Mouse (Mus musculus): ENCODE results near the gene Gpc6. TPM values are rescaled to one million over a fixed set of nuclear protein-coding genes. Genes with fewer than 3 reads are reported as not detected.

Gene Gpc6
- total and polyA plus RNA-seq, 3 experiments = not detected

GRCm38 (mm10) chr14:117666126-117666525, 741.0 kb downstream of the Gpc6 start:
- Histone ChIP-seq H3K27ac (ENCODE audit: insufficient read depth, low read depth) (no peak overlapping the region), H3K27me3 (replicated peaks) (no peaks in the 10 kb centered on the region), H3K4me2 (ENCODE audit: insufficient read depth, low read depth, poor library complexity, severe bottlenecking) (no peak overlapping the region), H3K4me3 (replicated peaks in 1 of 3; ENCODE audit: low read depth in 2 of 3, low read length in 2 of 3, poor library complexity in 1 of 3) (no peak overlapping the region), H3K9me3 (replicated peaks; ENCODE audit: low read length) (no peaks in the 10 kb centered on the region), H3K4me1 (ENCODE audit: control insufficient read depth in 1 of 2, insufficient read depth in 2 of 2) (no peaks in the 10 kb centered on the region), H3K79me2 (replicated peaks; ENCODE audit: control insufficient read depth, extremely low read depth, insufficient read depth, poor library complexity, severe bottlenecking) (no peaks in the 10 kb centered on the region), H3K9ac (ENCODE audit: insufficient read depth, low read depth) (no peak overlapping the region), H3K36me3 (replicated peaks in 1 of 2; ENCODE audit: control insufficient read depth in 1 of 2, insufficient read depth in 1 of 2, low read length in 1 of 2) (no peaks in the 10 kb centered on the region)
- no peak for DNase-seq (ENCODE audit: extremely low read depth)
- TF ChIP-seq SIN3A (IDR thresholded peaks at IDR 0.05; ENCODE audit: low read length) (no peak), JUN (IDR thresholded peaks at IDR 0.05; ENCODE audit: insufficient read depth, low read depth, low read length) (no peak), MAZ (IDR thresholded peaks at IDR 0.05; ENCODE audit: low read depth, low read length) (no peak), HCFC1 (IDR thresholded peaks at IDR 0.05; ENCODE audit: low read depth, low read length) (no peak), MAFK (IDR thresholded peaks at IDR 0.05; ENCODE audit: insufficient replicate concordance, low read length) (no peak), BHLHE40 (IDR thresholded peaks at IDR 0.05; ENCODE audit: low read depth, low read length) (no peak), RCOR1 (conservative IDR thresholded peaks at IDR 0.05; ENCODE audit: low read depth, low read length) (no peak), TBP (conservative IDR thresholded peaks at IDR 0.05; ENCODE audit: low read depth, low read length) (no peak), MAX (IDR thresholded peaks at IDR 0.05; ENCODE audit: low read length) (no peak), JUND (conservative IDR thresholded peaks at IDR 0.05; ENCODE audit: low read depth, low read length) (no peak)
- dilution Hi-C loops (cut with MboI; ENCODE audit: extremely low pct_ligation_motif_present, extremely low pct_unique_long_range_greater_than_20kb, low sequenced_read_pairs) = no loop called here
- in situ Hi-C loops (cut with MboI; ENCODE audit: low pct_ligation_motif_present, low pct_unique_long_range_greater_than_20kb, low sequenced_read_pairs) = no loop called here

DNA sequence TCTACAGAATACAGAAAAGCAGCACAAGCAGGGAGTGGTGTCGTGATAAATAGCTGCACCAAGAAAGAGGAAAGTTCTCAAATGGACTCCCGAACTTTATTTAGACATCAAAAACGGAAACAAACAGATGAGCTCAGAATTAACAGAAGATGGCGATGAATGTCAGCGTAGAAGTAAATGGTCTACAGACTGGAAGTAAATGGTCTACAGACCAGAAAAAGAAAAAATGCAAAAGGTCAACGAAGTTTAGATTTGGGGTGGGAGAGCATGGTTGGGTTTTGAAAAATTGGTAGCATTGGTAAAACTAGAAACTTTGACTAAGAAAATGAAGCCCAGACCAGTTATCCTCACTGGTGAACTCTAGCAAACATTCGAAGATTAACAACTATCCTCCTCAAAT, 748.4 kb downstream of the Gpc6 start:
- Histone ChIP-seq H3K27ac (ENCODE audit: insufficient read depth, low read depth) (no peak overlapping the region), H3K4me1 (ENCODE audit: control insufficient read depth in 1 of 2, insufficient read depth in 2 of 2) (no peaks in the 10 kb centered on the region), H3K27me3 (replicated peaks) (no peaks in the 10 kb centered on the region), H3K9ac (ENCODE audit: insufficient read depth, low read depth) (no peak overlapping the region), H3K79me2 (replicated peaks; ENCODE audit: control insufficient read depth, extremely low read depth, insufficient read depth, poor library complexity, severe bottlenecking) (no peaks in the 10 kb centered on the region), H3K4me2 (ENCODE audit: insufficient read depth, low read depth, poor library complexity, severe bottlenecking) (no peak overlapping the region), H3K4me3 (replicated peaks in 1 of 3; ENCODE audit: low read depth in 2 of 3, low read length in 2 of 3, poor library complexity in 1 of 3) (no peak overlapping the region), H3K9me3 (replicated peaks; ENCODE audit: low read length) (no peaks in the 10 kb centered on the region), H3K36me3 (replicated peaks in 1 of 2; ENCODE audit: control insufficient read depth in 1 of 2, insufficient read depth in 1 of 2, low read length in 1 of 2) (no peaks in the 10 kb centered on the region)
- in situ Hi-C loops (cut with MboI; ENCODE audit: low pct_ligation_motif_present, low pct_unique_long_range_greater_than_20kb, low sequenced_read_pairs) (no loop called here), dilution Hi-C loops (cut with MboI; ENCODE audit: extremely low pct_ligation_motif_present, extremely low pct_unique_long_range_greater_than_20kb, low sequenced_read_pairs) (no loop called here)
- no peak for DNase-seq (ENCODE audit: extremely low read depth)
- TF ChIP-seq PAX5 (IDR thresholded peaks at IDR 0.05; ENCODE audit: low read length) (no peak), MEF2A (IDR thresholded peaks at IDR 0.05; ENCODE audit: borderline replicate concordance, low read depth, low read length) (no peak), CTCF (conservative IDR thresholded peaks at IDR 0.05 in 1 of 2, IDR thresholded peaks at IDR 0.05 in 1 of 2; ENCODE audit: low read depth in 2 of 2, low read length in 2 of 2) (0 out of 4 replicates have a peak, but pooled peaks of 1 of the 2 experiments have one; percentile 12), POLR2AphosphoS2 (IDR thresholded peaks at IDR 0.05; ENCODE audit: low read depth, low read length) (no peak), POLR2A (IDR thresholded peaks at IDR 0.05; ENCODE audit: low read depth, low read length) (no peak)

- no peak for DNase-seq (ENCODE audit: extremely low read depth)
- TF ChIP-seq KAT2A (IDR thresholded peaks at IDR 0.05; ENCODE audit: insufficient replicate concordance, low read length) = no peak
- Histone ChIP-seq H3K27me3 (replicated peaks) (no peaks in the 10 kb centered on the region), H3K9ac (ENCODE audit: insufficient read depth, low read depth) (no peak overlapping the region), H3K27ac (ENCODE audit: insufficient read depth, low read depth) (no peak overlapping the region), H3K79me2 (replicated peaks; ENCODE audit: control insufficient read depth, extremely low read depth, insufficient read depth, poor library complexity, severe bottlenecking) (no peaks in the 10 kb centered on the region), H3K36me3 (replicated peaks in 1 of 2; ENCODE audit: control insufficient read depth in 1 of 2, insufficient read depth in 1 of 2, low read length in 1 of 2) (no peaks in the 10 kb centered on the region), H3K4me2 (ENCODE audit: insufficient read depth, low read depth, poor library complexity, severe bottlenecking) (no peak overlapping the region), H3K4me3 (replicated peaks in 1 of 3; ENCODE audit: low read depth in 2 of 3, low read length in 2 of 3, poor library complexity in 1 of 3) (no peak overlapping the region), H3K9me3 (replicated peaks; ENCODE audit: low read length) (no peaks in the 10 kb centered on the region), H3K4me1 (ENCODE audit: control insufficient read depth in 1 of 2, insufficient read depth in 2 of 2) (no peaks in the 10 kb centered on the region)
- dilution Hi-C loops (cut with MboI; ENCODE audit: extremely low pct_ligation_motif_present, extremely low pct_unique_long_range_greater_than_20kb, low sequenced_read_pairs) (no loop called here), in situ Hi-C loops (cut with MboI; ENCODE audit: low pct_ligation_motif_present, low pct_unique_long_range_greater_than_20kb, low sequenced_read_pairs) (no loop called here)
Measured at GRCm38 (mm10) chr14:117674482-117674881, 749.4 kb downstream of the Gpc6 start.

Measured in CH12.LX (cell line).